Comparison of ENCODE assay signal across 8 mouse cellular contexts in genomic region chr7:45709677-45710355, GRCm38 (mm10). TPM values are rescaled to one million over a fixed set of nuclear protein-coding genes. Genes with fewer than 3 reads are reported as not detected.
DNase-seq lines count a peak whose midpoint lies in the region; ATAC-seq and TF ChIP-seq lines count a peak whose summit lies in the region.

No protein-coding gene starts in this region.

- H3K27me3 ChIP-seq in heart, adult 2 months (ENCODE audit: control insufficient read depth, insufficient read depth, low read length) = no peaks in the 10 kb centered on the region
- H3K27me3 ChIP-seq in heart, embryonic 12.5 days (replicated peaks) = no peaks in the 10 kb centered on the region
- no peaks in the 10 kb centered on the region for H3K27me3 ChIP-seq in MEL (ENCODE audit: control insufficient read depth in 1 of 2, insufficient read depth in 2 of 2, low read length in 2 of 2)
- no peaks in the 10 kb centered on the region for H3K27me3 ChIP-seq in forebrain, embryonic 16.5 days (replicated peaks; ENCODE audit: control insufficient read depth, insufficient read depth, low read length)
- peaks cover 8% of the 10 kb centered on the region; the same call in 1 of the 2 replicates for H3K27me3 ChIP-seq in midbrain, embryonic 12.5 days

- H3K36me3 ChIP-seq in heart, adult 2 months (ENCODE audit: control insufficient read depth, insufficient read depth, low read length) = peaks cover 26% of the 10 kb centered on the region
- peaks cover 43% of the 10 kb centered on the region for H3K36me3 ChIP-seq in heart, embryonic 12.5 days
- H3K36me3 ChIP-seq in MEL (ENCODE audit: control insufficient read depth in 1 of 2, insufficient read depth in 2 of 2, low read length in 2 of 2) = peaks cover 0 to 5% of the 10 kb centered on the region in 2 experiments; a peak in 2 of 4 replicates
- peaks cover 29% of the 10 kb centered on the region for H3K36me3 ChIP-seq in forebrain, embryonic 16.5 days (ENCODE audit: control insufficient read depth, insufficient read depth)
- peaks cover 39% of the 10 kb centered on the region for H3K36me3 ChIP-seq in midbrain, embryonic 12.5 days

- no peak overlapping the region for H3K4me3 ChIP-seq in heart, adult 2 months
- no peak overlapping the region for H3K4me3 ChIP-seq in heart, embryonic 12.5 days
- H3K4me3 ChIP-seq in MEL (ENCODE audit: control insufficient read depth in 1 of 2, insufficient read depth in 1 of 2, low read depth in 2 of 2, low read length in 2 of 2) = no peak overlapping the region
- no peak overlapping the region for H3K4me3 ChIP-seq in forebrain, embryonic 16.5 days (replicated peaks; ENCODE audit: low read length)
- H3K4me3 ChIP-seq in midbrain, embryonic 12.5 days = no peak overlapping the region

- intact Hi-C loops in heart, adult 2 months (cut with DNase I) = loop anchor here (10.0 kb wide), 1 partner anchor 965 kb away; the partner anchor contains the start of gene Vrk3

- no peak for TF ChIP-seq RAD21 in MEL (IDR thresholded peaks at IDR 0.05; ENCODE audit: low read depth, low read length)

- peaks cover 14% of the 10 kb centered on the region for H3K4me1 ChIP-seq in heart, adult 2 months (ENCODE audit: control insufficient read depth, insufficient read depth, low read length)
- peaks cover 53% of the 10 kb centered on the region for H3K4me1 ChIP-seq in heart, embryonic 12.5 days (replicated peaks)
- H3K4me1 ChIP-seq in MEL (ENCODE audit: control insufficient read depth in 1 of 2, insufficient read depth in 2 of 2, low read length in 2 of 2) = peaks cover 0 to 12% of the 10 kb centered on the region in 2 experiments; a peak in 1 of 4 replicates
- peaks cover 55% of the 10 kb centered on the region for H3K4me1 ChIP-seq in forebrain, embryonic 16.5 days (replicated peaks; ENCODE audit: control insufficient read depth, insufficient read depth, low read length)
- H3K4me1 ChIP-seq in midbrain, embryonic 12.5 days = peaks cover 69% of the 10 kb centered on the region

- peak overlapping the region; percentile 2; the same call in 1 of the 2 replicates for H3K27ac ChIP-seq in heart, adult 2 months
- H3K27ac ChIP-seq in heart, embryonic 12.5 days (ENCODE audit: poor library complexity, severe bottlenecking) = no peak overlapping the region
- no peak overlapping the region for H3K27ac ChIP-seq in MEL (ENCODE audit: control insufficient read depth, low read depth, low read length)
- peak overlapping the region; percentile 53; the same call in 1 of the 2 replicates for H3K27ac ChIP-seq in forebrain, embryonic 16.5 days (ENCODE audit: low read length)
- peak overlapping the region; percentile 80 for H3K27ac ChIP-seq in midbrain, embryonic 12.5 days (replicated peaks)

- DNase-seq in heart, adult 2 months = no peak
- DNase-seq in MEL (ENCODE audit: low read depth, low spot score) = no peak
- DNase-seq in ovary, postnatal 10 days (ENCODE audit: low spot score) = no peak
- DNase-seq in T-cell, adult 2 months (ENCODE audit: low spot score) = no peak
- no peak for DNase-seq in right cerebral cortex, postnatal 25 days

- no peaks in the 10 kb centered on the region for H3K9me3 ChIP-seq in heart, embryonic 12.5 days (replicated peaks)
- no peaks in the 10 kb centered on the region for H3K9me3 ChIP-seq in MEL (replicated peaks; ENCODE audit: insufficient read depth, low read length)
- H3K9me3 ChIP-seq in forebrain, embryonic 16.5 days (ENCODE audit: control insufficient read depth, low read length) = no peaks in the 10 kb centered on the region
- H3K9me3 ChIP-seq in midbrain, embryonic 12.5 days = no peaks in the 10 kb centered on the region

- H3K4me2 ChIP-seq in heart, embryonic 12.5 days = no peak overlapping the region
- H3K4me2 ChIP-seq in forebrain, embryonic 16.5 days (ENCODE audit: low read length) = no peak overlapping the region
- H3K4me2 ChIP-seq in midbrain, embryonic 12.5 days (replicated peaks) = 0 out of 2 replicates have a peak overlapping the region, but pooled peaks have one; percentile 2

- TF ChIP-seq EP300 in heart, adult 2 months (IDR thresholded peaks at IDR 0.05; ENCODE audit: insufficient read depth, low read depth, low read length) = no peak
- TF ChIP-seq EP300 in MEL (IDR thresholded peaks at IDR 0.05; ENCODE audit: low read depth in 1 of 2, low read length in 2 of 2) = no peak

- no peaks in the 10 kb centered on the region for H3K79me2 ChIP-seq in heart, adult 2 months (replicated peaks; ENCODE audit: control insufficient read depth, insufficient read depth, low read length)
- H3K79me2 ChIP-seq in MEL (ENCODE audit: control insufficient read depth, insufficient read depth, low read length, poor library complexity) = peaks cover 12% of the 10 kb centered on the region

- ATAC-seq in heart, embryonic 12.5 days (ENCODE audit: insufficient number of reproducible peaks, low FRiP score) = no peak
- no peak for ATAC-seq in forebrain, embryonic 16.5 days
- ATAC-seq in midbrain, embryonic 12.5 days (ENCODE audit: low FRiP score, low read depth) = no peak

- no peak for TF ChIP-seq CTCF in heart, adult 2 months (IDR thresholded peaks at IDR 0.05)
- TF ChIP-seq CTCF in MEL (IDR thresholded peaks at IDR 0.05 in 2 of 3, conservative IDR thresholded peaks at IDR 0.05 in 1 of 3; ENCODE audit: control insufficient read depth in 1 of 3, insufficient read depth in 1 of 3, low read depth in 2 of 3, low read length in 3 of 3, poor library complexity in 1 of 3, severe bottlenecking in 1 of 3) = no peak

- TF ChIP-seq POLR2A in heart, adult 2 months (IDR thresholded peaks at IDR 0.05; ENCODE audit: insufficient read depth, low read depth, low read length) = no peak; the same call in 1 of the 2 replicates
- TF ChIP-seq POLR2A in MEL (IDR thresholded peaks at IDR 0.05; ENCODE audit: control insufficient read depth in 1 of 2, insufficient read depth in 1 of 2, low read depth in 1 of 2, low read length in 2 of 2, poor library complexity in 1 of 2) = peak; percentile 23 to 34; a peak in 1 of 4 replicates

- H3K9ac ChIP-seq in heart, adult 2 months (ENCODE audit: low read depth, low read length) = 0 out of 2 replicates have a peak overlapping the region, but pooled peaks have one; percentile 9
- H3K9ac ChIP-seq in heart, embryonic 12.5 days = no peak overlapping the region
- no peak overlapping the region for H3K9ac ChIP-seq in MEL (ENCODE audit: control insufficient read depth, low read depth, low read length, poor library complexity, severe bottlenecking)
- no peak overlapping the region for H3K9ac ChIP-seq in forebrain, embryonic 16.5 days (replicated peaks; ENCODE audit: low read depth, low read length)
- peak overlapping the region; percentile 50 for H3K9ac ChIP-seq in midbrain, embryonic 12.5 days (replicated peaks)

- 70% methylated on average over 14 of the region's 14 CpGs for WGBS in heart, adult 2 months
- 67% methylated on average over 14 of the region's 14 CpGs for WGBS in heart, embryonic 12.5 days
- WGBS in forebrain, embryonic 16.5 days = 74% methylated on average over 14 of the region's 14 CpGs
- 71% methylated on average over 14 of the region's 14 CpGs for WGBS in midbrain, embryonic 12.5 days

RNA-seq across cellular contexts. Expression of gene Dbp, which starts 4.9 kb away (rescaled TPM):
- total RNA-seq in heart, adult 2 months (2021) = 100 to 1,000 TPM in 1 of 2 experiments, 1 to 10 TPM in 1; 6.4 to 134 TPM
- polyA plus RNA-seq in heart, adult 2 months (2012; rRNA removed) = 49.3 and 93.6 TPM in 2 replicates
- 4.1 and 5.3 TPM in 2 replicates for polyA plus RNA-seq in heart, embryonic 12.5 days (2016; fragmentation: Nextera tagmentation; extraction: Ambion mirVana)
- 21.1 and 24.4 TPM in 2 replicates for total RNA-seq in MEL (2012; rRNA removed)
- polyA plus RNA-seq in MEL (2012; ENCODE audit: insufficient read depth in 1 of 2, insufficient read length in 2 of 2, low read depth in 1 of 2, low replicate concordance in 2 of 2, missing spikeins in 1 of 2) = 10 to 100 TPM in 1 of 2 experiments, not detected in 1; 22.5 TPM
- polyA plus RNA-seq in forebrain, embryonic 16.5 days (2015; fragmentation: Nextera tagmentation; extraction: Ambion mirVana) = 4.1 and 4.3 TPM in 2 replicates
- polyA plus RNA-seq in midbrain, embryonic 12.5 days (2016; fragmentation: Nextera tagmentation; extraction: Ambion mirVana) = 4.5 and 4.6 TPM in 2 replicates

RNA-seq across cellular contexts. Expression of gene Rpl18, which starts 5.4 kb away (rescaled TPM):
- total RNA-seq in heart, adult 2 months (2021) = 100 to 1,000 TPM; 496 to 617 TPM
- polyA plus RNA-seq in heart, adult 2 months (2012; rRNA removed) = 580 and 697 TPM in 2 replicates
- 603 and 625 TPM in 2 replicates for polyA plus RNA-seq in heart, embryonic 12.5 days (2016; fragmentation: Nextera tagmentation; extraction: Ambion mirVana)
- 3,210 and 3,724 TPM in 2 replicates for total RNA-seq in MEL (2012; rRNA removed)
- 1,000 to 10,000 TPM in 1 of 2 experiments, not detected in 1; 3,544 TPM for polyA plus RNA-seq in MEL (2012; ENCODE audit: insufficient read depth in 1 of 2, insufficient read length in 2 of 2, low read depth in 1 of 2, low replicate concordance in 2 of 2, missing spikeins in 1 of 2)
- 567 and 579 TPM in 2 replicates for polyA plus RNA-seq in forebrain, embryonic 16.5 days (2015; fragmentation: Nextera tagmentation; extraction: Ambion mirVana)
- 688 and 721 TPM in 2 replicates for polyA plus RNA-seq in midbrain, embryonic 12.5 days (2016; fragmentation: Nextera tagmentation; extraction: Ambion mirVana)

RNA-seq across cellular contexts. Expression of gene Sphk2, which starts 8.0 kb away (rescaled TPM):
- 10 to 100 TPM; 15.9 to 18.2 TPM for total RNA-seq in heart, adult 2 months (2021)
- 24.1 and 24.9 TPM in 2 replicates for polyA plus RNA-seq in heart, adult 2 months (2012; rRNA removed)
- polyA plus RNA-seq in heart, embryonic 12.5 days (2016; fragmentation: Nextera tagmentation; extraction: Ambion mirVana) = 18.5 and 20.0 TPM in 2 replicates
- 18.3 and 21.0 TPM in 2 replicates for total RNA-seq in MEL (2012; rRNA removed)
- 10 to 100 TPM in 1 of 2 experiments, not detected in 1; 40.2 TPM for polyA plus RNA-seq in MEL (2012; ENCODE audit: insufficient read depth in 1 of 2, insufficient read length in 2 of 2, low read depth in 1 of 2, low replicate concordance in 2 of 2, missing spikeins in 1 of 2)
- polyA plus RNA-seq in forebrain, embryonic 16.5 days (2015; fragmentation: Nextera tagmentation; extraction: Ambion mirVana) = 29.9 and 31.1 TPM in 2 replicates
- 24.0 and 25.8 TPM in 2 replicates for polyA plus RNA-seq in midbrain, embryonic 12.5 days (2016; fragmentation: Nextera tagmentation; extraction: Ambion mirVana)

RNA-seq across cellular contexts. Expression of gene Car11, which starts 10.2 kb away (rescaled TPM):
- 1 to 10 TPM; 5.2 to 6.8 TPM for total RNA-seq in heart, adult 2 months (2021)
- 10.6 and 14.4 TPM in 2 replicates for polyA plus RNA-seq in heart, adult 2 months (2012; rRNA removed)
- 5.4 and 5.8 TPM in 2 replicates for polyA plus RNA-seq in heart, embryonic 12.5 days (2016; fragmentation: Nextera tagmentation; extraction: Ambion mirVana)
- total RNA-seq in MEL (2012; rRNA removed) = 0.29 and 0.77 TPM in 2 replicates
- 1 to 10 TPM in 1 of 2 experiments, not detected in 1; 1.5 TPM for polyA plus RNA-seq in MEL (2012; ENCODE audit: insufficient read depth in 1 of 2, insufficient read length in 2 of 2, low read depth in 1 of 2, low replicate concordance in 2 of 2, missing spikeins in 1 of 2)
- polyA plus RNA-seq in forebrain, embryonic 16.5 days (2015; fragmentation: Nextera tagmentation; extraction: Ambion mirVana) = 40.1 and 64.4 TPM in 2 replicates
- polyA plus RNA-seq in midbrain, embryonic 12.5 days (2016; fragmentation: Nextera tagmentation; extraction: Ambion mirVana) = 17.0 and 18.8 TPM in 2 replicates

RNA-seq across cellular contexts. Expression of gene Fam83e, which starts 11.2 kb away (rescaled TPM):
- total RNA-seq in heart, adult 2 months (2021) = under 1 TPM; 0.13 to 0.34 TPM
- 0.64 and 1.1 TPM in 2 replicates for polyA plus RNA-seq in heart, adult 2 months (2012; rRNA removed)
- polyA plus RNA-seq in heart, embryonic 12.5 days (2016; fragmentation: Nextera tagmentation; extraction: Ambion mirVana) = 0.29 and 0.33 TPM in 2 replicates
- total RNA-seq in MEL (2012; rRNA removed) = 0.95 and 1.0 TPM in 2 replicates
- polyA plus RNA-seq in MEL (2012; ENCODE audit: insufficient read depth in 1 of 2, insufficient read length in 2 of 2, low read depth in 1 of 2, low replicate concordance in 2 of 2, missing spikeins in 1 of 2) = under 1 TPM in 1 of 2 experiments, not detected in 1; 0.43 TPM
- 0.60 and 1.1 TPM in 2 replicates for polyA plus RNA-seq in forebrain, embryonic 16.5 days (2015; fragmentation: Nextera tagmentation; extraction: Ambion mirVana)
- 1.3 and 1.6 TPM in 2 replicates for polyA plus RNA-seq in midbrain, embryonic 12.5 days (2016; fragmentation: Nextera tagmentation; extraction: Ambion mirVana)

Comparison
In these comparisons a context has a peak if more than half of its experiments do, and no peak if none do; other contexts are left out.
1. H3K27ac ChIP-seq: peak in heart, adult 2 months (single experiment), forebrain, embryonic 16.5 days (single experiment) and midbrain, embryonic 12.5 days (single experiment); none in heart, embryonic 12.5 days (single experiment) and MEL (single experiment).
2. H3K9ac ChIP-seq: peak in heart, adult 2 months (single experiment) and midbrain, embryonic 12.5 days (single experiment); none in heart, embryonic 12.5 days (single experiment), MEL (single experiment) and forebrain, embryonic 16.5 days (single experiment).